Mouse (Mus musculus): ENCODE measurements around the gene Ap1m1. TPM values are rescaled to one million over a fixed set of nuclear protein-coding genes. Genes with fewer than 3 reads are reported as not detected.

The Ap1m1 gene
- 100 to 1,000 TPM; 204 to 217 TPM for total RNA-seq (2023)

GRCm38 (mm10) chr8:72239499-72240402 lies at the start of gene Ap1m1:
Gene Ap1m1, plus strand, starts transcription at chr8:72240018.

GRCm38 (mm10) chr8:72212751-72213150 lies 27.1 kb upstream of the Ap1m1 start, which contains the start of gene Cib3:
Gene Cib3, minus strand, starts transcription at chr8:72212837.

DNA sequence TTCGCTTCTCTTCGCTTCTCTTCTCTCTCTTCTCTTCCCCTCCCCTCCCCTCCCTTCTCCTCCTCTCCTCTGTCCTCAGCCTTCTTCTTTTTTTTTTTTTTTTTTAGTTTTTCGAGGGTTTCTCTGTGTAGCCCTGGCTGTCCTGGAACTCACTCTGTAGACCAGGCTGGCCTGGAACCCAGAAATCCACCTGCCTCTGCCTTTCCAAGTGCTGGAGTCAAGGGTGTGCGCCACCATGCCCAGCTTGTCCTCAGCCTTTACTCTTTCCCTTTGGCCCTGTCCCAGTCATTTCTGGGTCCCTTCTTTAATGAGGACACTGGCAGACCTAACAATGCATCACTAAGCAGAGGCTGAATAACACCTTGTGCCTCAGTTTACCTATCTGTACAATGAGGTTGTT lies 26.3 kb upstream of the Ap1m1 start, which contains the start of gene Gm11034:
Gene Gm11034 (minus strand): TSS at position 101 of the 400 bp plus-strand sequence.

GRCm38 (mm10) chr8:72219541-72220363 lies 20.1 kb upstream of the Ap1m1 start, which contains the start of gene Fam32a:
Gene Fam32a, plus strand, starts transcription at chr8:72219730.

GRCm38 (mm10) chr8:72305210-72305905 lies 65.5 kb downstream of the Ap1m1 start, which contains the start of gene Gm10282:
Gene Gm10282, minus strand, starts transcription at chr8:72305260.

Other genes starting within 250 kb of the Ap1m1 start
- 100 to 1,000 TPM; 194 to 214 TPM for gene Cyp4f18, start 230.4 kb upstream of the Ap1m1 start, total RNA-seq (2023)
- not detected for gene Olfr372, start 198.8 kb upstream of the Ap1m1 start, total RNA-seq (2023)
- not detected for gene Olfr373, start 156.8 kb upstream of the Ap1m1 start, total RNA-seq (2023)
- gene Olfr374, start 133.0 kb upstream of the Ap1m1 start, total RNA-seq (2023), result under 1 TPM; 0.09 to 0.27 TPM
- gene Tpm4, start 105.0 kb upstream of the Ap1m1 start, total RNA-seq (2023), result 100 to 1,000 TPM; 241 to 290 TPM
- gene Rab8a, start 78.8 kb upstream of the Ap1m1 start, total RNA-seq (2023), result 100 to 1,000 TPM; 152 to 153 TPM
- 10 to 100 TPM; 28.4 to 44.0 TPM for gene Hsh2d, start 50.4 kb upstream of the Ap1m1 start, total RNA-seq (2023)
- not detected for gene Cib3, start 27.2 kb upstream of the Ap1m1 start, total RNA-seq (2023)
- not detected for gene Gm11034, start 26.4 kb upstream of the Ap1m1 start, total RNA-seq (2023)
- gene Fam32a, start 20.3 kb upstream of the Ap1m1 start, total RNA-seq (2023), result 10 to 100 TPM; 69.0 to 86.6 TPM
- gene Gm10282, start 65.2 kb downstream of the Ap1m1 start, total RNA-seq (2023), result 10 to 100 TPM; 15.6 to 16.1 TPM
- gene Klf2, start 79.0 kb downstream of the Ap1m1 start, total RNA-seq (2023), result 1,000 to 10,000 TPM; 1,584 to 2,812 TPM
- gene Eps15l1, start 181.4 kb downstream of the Ap1m1 start, total RNA-seq (2023), result 100 to 1,000 TPM; 105 to 107 TPM
- gene Calr3, start 203.9 kb downstream of the Ap1m1 start, total RNA-seq (2023), result under 1 TPM; 0.42 to 0.49 TPM
- gene 1700030K09Rik, start 203.9 kb downstream of the Ap1m1 start, total RNA-seq (2023), result 10 to 100 TPM; 41.9 to 45.0 TPM
- 100 to 1,000 TPM; 119 to 140 TPM for gene Cherp, start 235.2 kb downstream of the Ap1m1 start, total RNA-seq (2023)

All from B cell, adult 67 days (primary cell).